Mouse (Mus musculus) heart, postnatal 0 days (tissue): ENCODE data around the gene Fmnl2. TPM values are rescaled to one million over a fixed set of nuclear protein-coding genes. Genes with fewer than 3 reads are reported as not detected.

Source experiments
- ATAC-seq: fragments of 200-750 bp; cut with Nextera tagmentation; 2 replicates; pipeline ENCODE4 v1.8.0; 2017; ENCODE audit warnings: low read depth, moderate number of reproducible peaks, moderate library complexity; ENCODE audit not compliant: insufficient read depth
- DNase-seq: peaks from one replicate; pipeline ENCODE4 v3.0.0-alpha.2; 2016; ENCODE audit warnings: low spot score
- H3K27ac ChIP-seq: fragments of 300-500 bp; sonication (generic); 2 replicates; pipeline ENCODE4 v1.5.1; 2014; ENCODE audit warnings: low read depth, mild to moderate bottlenecking
- H3K27me3 ChIP-seq: fragments of 300-500 bp; sonication (generic); 2 replicates; pipeline ENCODE4 v1.6.1; 2014; ENCODE audit warnings: low read length, mixed read lengths; ENCODE audit not compliant: control insufficient read depth, insufficient read depth
- H3K36me3 ChIP-seq: fragments of 300-500 bp; sonication (generic); replicated peaks from 2 replicates; pipeline ENCODE4 v1.6.1; 2014; ENCODE audit warnings: low read length, mixed read lengths; ENCODE audit not compliant: control insufficient read depth, insufficient read depth
- H3K4me1 ChIP-seq: fragments of 300-500 bp; sonication (generic); 2 replicates; pipeline ENCODE4 v1.6.1; 2014; ENCODE audit warnings: antibody characterized with exemption; ENCODE audit not compliant: control insufficient read depth, insufficient read depth
- H3K4me2 ChIP-seq: fragments of 300-500 bp; sonication (generic); 2 replicates; pipeline ENCODE4 v1.6.1; 2014; ENCODE audit warnings: low read depth, mild to moderate bottlenecking, low read length, moderate library complexity
- H3K4me3 ChIP-seq: fragments of 300-500 bp; sonication (generic); 2 replicates; pipeline ENCODE4 v1.5.1; 2014; ENCODE audit warnings: low read depth, low read length
- H3K9ac ChIP-seq: fragments of 300-500 bp; sonication (generic); replicated peaks from 2 replicates; pipeline ENCODE4 v1.6.1; 2014; ENCODE audit warnings: low read depth, low read length, mixed read lengths
- H3K9me3 ChIP-seq: fragments of 300-500 bp; sonication (generic); replicated peaks from 2 replicates; pipeline ENCODE4 v1.6.1; 2016; ENCODE audit warnings: low read length; ENCODE audit not compliant: control insufficient read depth
- CTCF ChIP-seq: IDR thresholded peaks from 2 replicates; pipeline ENCODE4 v1.5.1; 2016; ENCODE audit warnings: antibody characterized with exemption, control low read depth, low read depth
- EP300 ChIP-seq: IDR thresholded peaks from 2 replicates; pipeline ENCODE4 v1.6.1; 2016; ENCODE audit warnings: antibody characterized with exemption, low read depth
- WGBS: fragments of 180-500 bp; shearing (Covaris S2); extraction: QIAGEN DNeasy Blood & Tissue Kit; methylation state at CpG from one replicate; pipeline ENCODE4 v1.1.7; 2014; 5-methylcytosine and 5-hydroxymethylcytosine counted together
- polyA plus RNA-seq: library from polyadenylated mRNA; unstranded; fragments of >200 nt; fragmentation: Nextera tagmentation; extraction: Ambion mirVana; gene quantifications from 2 replicates; pipeline ENCODE4 v1.2.1, GENCODE M21; 2015
- total RNA-seq: library from RNA; depleted of rRNA; stranded (reverse); fragments of >200 nt; gene quantifications from 2 replicates; pipeline ENCODE4 v1.2.3, GENCODE M21; 2014; ENCODE audit warnings: low replicate concordance

Fmnl2 gene
- total and polyA plus RNA-seq, 2 experiments from 2014 or later = 0.77 to 1.6 TPM

DNA sequence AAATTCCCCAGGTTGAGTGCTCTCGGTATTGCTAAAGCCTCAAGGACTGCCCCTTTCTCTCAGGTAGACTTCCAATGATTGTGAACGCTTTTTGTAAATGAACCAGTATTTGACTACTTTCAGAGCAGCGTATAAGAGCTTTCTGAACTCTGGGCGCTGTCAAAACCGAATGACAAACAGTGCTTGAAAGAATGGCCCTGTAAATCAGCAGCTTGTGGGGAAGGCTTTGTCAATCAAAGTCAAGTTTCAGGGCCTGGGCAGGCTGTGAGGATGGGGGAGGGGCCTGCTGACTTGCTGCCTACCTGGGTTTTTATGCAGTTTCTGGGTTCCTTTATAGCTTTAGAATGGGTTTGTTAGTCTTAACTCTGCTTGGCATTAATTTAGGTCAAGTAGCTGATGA, 56.1 kb downstream of the Fmnl2 start:
- TF ChIP-seq EP300 = no peak
- no peak for TF ChIP-seq CTCF
- no peak overlapping the region for H3K27ac ChIP-seq
- no peak overlapping the region for H3K9ac ChIP-seq
- H3K36me3 ChIP-seq = no peaks in the 10 kb centered on the region
- H3K4me3 ChIP-seq = no peak overlapping the region
- 46% methylated on average over 5 of the region's 5 CpGs for WGBS
- no peak overlapping the region for H3K4me2 ChIP-seq
- H3K9me3 ChIP-seq = no peaks in the 10 kb centered on the region
- H3K4me1 ChIP-seq = no peaks in the 10 kb centered on the region
- ATAC-seq = no peak
- no peak for DNase-seq
- no peaks in the 10 kb centered on the region for H3K27me3 ChIP-seq

DNA sequence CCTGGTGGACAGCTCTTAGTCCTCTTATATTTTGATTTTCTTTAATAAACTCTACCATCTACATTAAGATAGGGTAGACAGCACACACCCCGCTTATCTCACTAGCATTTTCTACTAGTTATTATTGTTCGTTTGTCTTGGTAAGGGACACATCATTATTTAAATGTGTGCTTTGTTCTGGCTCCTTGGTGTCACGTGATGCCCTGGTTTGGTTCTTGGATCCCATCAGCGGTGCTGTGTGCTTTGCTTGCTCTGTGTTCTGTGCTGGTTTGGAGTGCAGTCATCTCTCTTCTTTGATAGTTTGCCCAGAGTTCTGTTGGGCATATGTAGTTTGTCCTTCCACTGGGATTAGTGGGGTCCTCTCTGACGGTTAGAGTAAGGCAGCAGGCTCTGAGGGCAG, 57.9 kb downstream of the Fmnl2 start:
- ATAC-seq (no peak), DNase-seq (no peak)
- TF ChIP-seq CTCF = no peak
- TF ChIP-seq EP300 = no peak
- Histone ChIP-seq H3K9me3 (no peaks in the 10 kb centered on the region), H3K4me3 (no peak overlapping the region), H3K27ac (no peak overlapping the region), H3K27me3 (no peaks in the 10 kb centered on the region), H3K4me1 (no peaks in the 10 kb centered on the region), H3K9ac (no peak overlapping the region), H3K4me2 (no peak overlapping the region), H3K36me3 (no peaks in the 10 kb centered on the region)
- WGBS = 81% methylated on average over 5 of the region's 5 CpGs

DNA sequence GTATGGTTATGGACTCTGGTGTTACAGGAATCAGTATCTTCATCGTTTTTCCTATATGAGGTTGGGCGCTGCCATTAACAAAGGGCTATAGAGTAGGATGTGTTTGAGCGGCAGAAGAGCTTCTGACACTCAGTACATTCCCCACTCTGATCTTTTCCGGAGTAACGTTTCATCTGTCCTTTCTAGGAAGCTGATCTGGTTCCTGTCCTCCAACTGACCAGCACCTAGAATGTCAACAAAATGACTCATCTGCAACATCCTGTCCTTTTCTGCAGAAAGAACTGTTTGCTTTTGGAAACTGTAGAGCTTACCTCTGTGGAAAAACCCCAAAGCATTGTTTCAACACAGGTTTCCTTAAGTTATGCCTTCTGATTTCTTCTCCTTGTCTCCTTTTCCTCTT, 60.4 kb downstream of the Fmnl2 start:
- Histone ChIP-seq H3K9me3 (no peaks in the 10 kb centered on the region), H3K27me3 (no peaks in the 10 kb centered on the region), H3K4me3 (no peak overlapping the region), H3K27ac (no peak overlapping the region), H3K4me2 (no peak overlapping the region), H3K9ac (no peak overlapping the region), H3K4me1 (no peaks in the 10 kb centered on the region), H3K36me3 (no peaks in the 10 kb centered on the region)
- DNase-seq (peak; percentile 44), ATAC-seq (peak; percentile 39; the same call in 1 of the 2 replicates)
- WGBS = 62% methylated on average over 5 of the region's 5 CpGs
- no peak for TF ChIP-seq EP300
- no peak for TF ChIP-seq CTCF

DNA sequence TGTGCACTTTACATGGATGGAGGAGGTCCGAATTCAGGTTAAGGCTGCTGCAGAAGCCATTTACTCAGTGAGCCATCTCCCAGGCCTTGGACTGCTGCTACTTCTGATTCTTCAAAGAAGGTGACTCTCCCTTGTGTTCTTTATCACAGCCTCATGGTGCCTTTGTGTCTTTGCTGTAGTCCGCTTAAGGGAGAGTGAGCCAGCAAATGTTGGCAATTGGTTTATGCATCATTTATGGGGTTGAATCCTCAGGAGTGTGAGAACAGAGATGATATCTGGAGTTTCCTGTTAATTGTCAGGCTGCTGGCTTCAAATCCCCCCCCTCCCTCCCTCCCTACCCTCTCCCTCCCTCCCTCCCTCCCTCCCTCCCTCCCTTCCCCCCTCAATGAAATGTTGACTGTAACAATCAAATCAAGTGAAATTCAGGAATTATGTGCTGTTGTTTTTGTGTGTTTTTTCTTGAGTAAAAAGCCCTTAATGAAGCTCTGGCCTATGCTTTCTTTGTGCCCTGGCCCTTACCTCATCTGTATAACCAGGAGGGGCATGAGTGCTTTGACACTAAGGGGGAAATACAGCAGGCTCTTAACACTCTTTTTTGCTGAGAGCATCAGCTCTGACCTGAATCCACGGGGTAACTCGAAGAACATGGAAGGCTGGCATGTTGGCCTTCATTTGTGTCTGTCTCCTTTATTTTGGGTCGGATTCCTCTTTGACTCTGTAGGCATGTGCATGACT, 63.2 kb downstream of the Fmnl2 start:
- WGBS = 81% methylated on average over 5 of the region's 5 CpGs
- ATAC-seq (no peak), DNase-seq (no peak)
- Histone ChIP-seq H3K27me3 (no peaks in the 10 kb centered on the region), H3K4me3 (no peak overlapping the region), H3K36me3 (no peaks in the 10 kb centered on the region), H3K27ac (no peak overlapping the region), H3K4me1 (no peaks in the 10 kb centered on the region), H3K9me3 (no peaks in the 10 kb centered on the region), H3K4me2 (no peak overlapping the region), H3K9ac (no peak overlapping the region)
- TF ChIP-seq CTCF = no peak
- no peak for TF ChIP-seq EP300

DNA sequence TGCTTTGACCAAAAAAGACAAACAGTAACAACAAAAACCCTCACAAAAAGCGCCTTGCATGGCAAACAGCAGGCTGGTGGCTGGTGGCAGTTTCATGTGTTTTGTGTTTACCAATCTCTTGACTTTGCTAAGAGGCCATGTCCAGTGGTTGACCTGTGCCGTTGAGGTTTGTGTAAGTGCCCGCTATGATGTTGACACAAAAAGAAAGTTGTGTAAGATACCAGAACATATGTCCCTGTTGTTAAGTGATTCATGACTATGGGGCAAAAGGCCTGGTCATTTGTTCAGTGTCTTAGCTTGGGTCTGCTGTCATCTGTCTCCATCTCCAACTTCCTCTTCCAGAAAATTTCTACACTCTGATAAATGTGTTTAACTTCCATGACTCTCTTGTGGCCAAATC, 67.4 kb downstream of the Fmnl2 start:
- Histone ChIP-seq H3K4me3 (no peak overlapping the region), H3K4me2 (no peak overlapping the region), H3K9ac (no peak overlapping the region), H3K9me3 (no peaks in the 10 kb centered on the region), H3K27me3 (no peaks in the 10 kb centered on the region), H3K36me3 (no peaks in the 10 kb centered on the region), H3K27ac (no peak overlapping the region), H3K4me1 (peaks cover 11% of the 10 kb centered on the region)
- TF ChIP-seq EP300 = no peak
- no peak for TF ChIP-seq CTCF
- ATAC-seq (no peak), DNase-seq (no peak)
- WGBS = 82% methylated on average over 3 of the region's 3 CpGs

DNA sequence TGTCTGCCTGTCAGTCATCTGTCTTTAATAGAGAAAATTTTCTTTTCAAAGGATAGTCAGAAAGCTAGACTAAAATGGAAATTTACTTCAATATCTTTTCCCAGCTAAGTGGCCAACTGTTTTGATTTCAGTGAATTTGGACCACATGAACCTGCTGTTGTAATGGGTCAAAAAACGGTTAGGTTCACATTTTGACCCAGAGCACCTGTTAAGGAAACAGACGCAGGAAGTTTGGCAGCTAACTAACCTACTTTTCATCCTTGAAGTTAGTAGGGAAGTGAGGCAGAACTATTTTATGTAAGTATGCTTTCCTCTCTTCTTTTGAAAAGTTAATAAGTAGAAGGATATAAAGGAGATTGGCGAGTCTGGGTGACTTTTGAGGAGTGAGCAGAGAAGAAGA, 69.7 kb downstream of the Fmnl2 start:
- Histone ChIP-seq H3K27ac (no peak overlapping the region), H3K36me3 (no peaks in the 10 kb centered on the region), H3K4me3 (no peak overlapping the region), H3K9ac (no peak overlapping the region), H3K4me2 (no peak overlapping the region), H3K9me3 (no peaks in the 10 kb centered on the region), H3K27me3 (no peaks in the 10 kb centered on the region), H3K4me1 (peaks cover 11% of the 10 kb centered on the region)
- TF ChIP-seq CTCF = no peak
- no peak for TF ChIP-seq EP300
- ATAC-seq (no peak), DNase-seq (no peak)
- 70% methylated on average over 3 of the region's 3 CpGs for WGBS
